Mouse (Mus musculus): ENCODE results near the gene Gm49394. TPM values are rescaled to one million over a fixed set of nuclear protein-coding genes. Genes with fewer than 3 reads are reported as not detected.

Gm49394 gene
- total RNA-seq (2015; ENCODE audit: low replicate concordance), result not detected in 2 replicates
- not detected in 2 replicates for total RNA-seq (2017; ENCODE audit: low replicate concordance)

DNA sequence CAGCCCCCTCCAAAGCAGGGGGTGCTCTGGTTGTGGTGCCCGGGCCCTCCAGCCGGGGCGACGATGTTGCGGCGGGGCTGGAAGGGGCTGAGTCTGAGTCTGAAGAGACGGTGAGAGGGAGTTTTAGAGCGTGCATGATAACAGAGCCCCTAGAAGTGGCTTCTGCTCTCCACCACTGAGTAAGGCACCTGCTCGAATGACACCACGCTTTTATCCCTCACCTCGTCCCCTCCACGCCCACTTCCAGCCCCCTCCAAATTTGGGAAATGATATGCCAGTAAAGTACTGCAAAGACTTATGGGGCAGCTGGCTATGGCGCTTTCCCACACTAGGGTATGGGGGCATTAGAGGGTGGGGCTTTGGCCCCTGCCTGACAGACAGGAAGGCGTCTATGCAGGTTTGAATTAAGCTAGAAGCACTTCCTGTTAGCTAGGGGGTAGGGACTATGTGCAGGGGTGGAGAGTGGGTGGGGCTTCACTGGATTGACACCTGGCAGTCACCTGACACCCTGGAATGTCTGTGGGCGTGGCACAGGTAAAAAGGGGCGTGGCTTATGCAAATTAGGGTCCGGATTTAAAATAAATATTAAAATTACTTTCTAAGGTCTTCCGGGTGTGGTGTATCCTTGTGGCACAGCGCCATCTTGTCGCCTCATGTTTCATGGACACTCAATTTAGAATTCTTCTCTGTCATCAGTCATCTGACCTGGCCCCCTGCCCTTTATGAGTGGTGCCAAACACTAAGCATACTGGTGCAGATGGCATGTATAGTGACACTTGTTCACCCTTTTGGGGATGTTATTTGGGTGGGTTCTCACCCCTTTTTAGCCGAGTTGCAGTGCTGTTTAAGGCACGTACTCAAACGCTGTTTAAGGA, at the start of gene Gm49394:
Gene Gm49394 (minus strand): TSS at position 192 of the 875 bp plus-strand sequence.
- no peak for ATAC-seq (replicated peaks; ENCODE audit: low FRiP score, poor library complexity, severe bottlenecking)

DNA sequence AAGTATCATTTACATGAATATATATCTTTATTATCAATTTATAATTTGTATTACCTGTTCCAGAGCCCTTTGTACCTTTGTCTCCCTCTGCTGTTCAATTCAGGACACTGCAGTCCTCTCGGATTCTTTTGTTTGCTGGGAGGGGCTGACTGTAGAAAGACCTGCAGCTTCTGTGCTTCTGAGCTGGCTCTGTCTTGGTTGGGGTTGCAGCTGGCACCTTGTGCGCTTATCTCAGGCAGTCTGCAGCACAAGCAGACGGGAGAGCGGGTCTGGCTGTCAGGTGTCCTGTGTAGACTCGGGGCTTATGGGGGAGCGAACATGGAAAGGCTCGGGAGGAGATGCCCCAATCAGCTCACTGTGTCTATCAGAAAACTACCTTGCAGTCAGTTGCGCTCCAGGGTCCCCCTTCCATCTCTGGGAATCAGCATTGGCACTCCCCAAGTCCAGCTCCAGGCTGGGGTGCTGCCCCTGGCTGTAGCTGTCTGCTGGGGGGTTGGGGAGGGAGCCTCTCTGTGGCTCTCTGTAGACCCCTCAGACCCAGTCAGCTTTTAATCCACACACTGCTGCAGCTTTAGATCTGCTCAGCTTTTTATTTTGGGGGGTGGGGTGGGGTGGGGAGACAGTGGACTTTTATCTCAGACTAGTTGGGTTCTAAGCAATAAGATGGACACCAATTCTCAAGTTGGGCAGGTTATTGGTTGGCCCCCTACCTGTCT, 45.2 kb upstream of the Gm49394 start:
- ATAC-seq (replicated peaks; ENCODE audit: low FRiP score, poor library complexity, severe bottlenecking), result no peak

DNA sequence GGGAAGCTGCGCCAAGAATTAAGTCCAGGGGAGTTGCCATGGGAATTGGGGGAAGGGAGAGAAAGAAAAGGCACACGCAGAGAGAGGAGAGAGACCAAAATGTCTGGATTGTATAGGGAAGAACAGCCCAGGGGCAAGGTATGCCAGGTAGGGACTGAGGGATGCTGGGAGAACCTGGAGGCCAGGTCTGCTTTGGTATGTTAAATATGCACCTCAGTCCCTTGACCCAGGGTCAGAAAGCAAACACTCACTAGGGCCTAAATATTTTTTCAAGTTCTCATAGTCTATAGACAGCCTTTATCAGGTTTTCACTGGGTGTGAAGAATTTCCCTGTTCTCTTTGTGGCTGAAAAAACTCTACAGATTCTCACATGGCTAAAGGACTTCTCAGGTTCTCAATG, 37.1 kb upstream of the Gm49394 start:
- no peak for ATAC-seq (replicated peaks; ENCODE audit: low FRiP score, poor library complexity, severe bottlenecking)

DNA sequence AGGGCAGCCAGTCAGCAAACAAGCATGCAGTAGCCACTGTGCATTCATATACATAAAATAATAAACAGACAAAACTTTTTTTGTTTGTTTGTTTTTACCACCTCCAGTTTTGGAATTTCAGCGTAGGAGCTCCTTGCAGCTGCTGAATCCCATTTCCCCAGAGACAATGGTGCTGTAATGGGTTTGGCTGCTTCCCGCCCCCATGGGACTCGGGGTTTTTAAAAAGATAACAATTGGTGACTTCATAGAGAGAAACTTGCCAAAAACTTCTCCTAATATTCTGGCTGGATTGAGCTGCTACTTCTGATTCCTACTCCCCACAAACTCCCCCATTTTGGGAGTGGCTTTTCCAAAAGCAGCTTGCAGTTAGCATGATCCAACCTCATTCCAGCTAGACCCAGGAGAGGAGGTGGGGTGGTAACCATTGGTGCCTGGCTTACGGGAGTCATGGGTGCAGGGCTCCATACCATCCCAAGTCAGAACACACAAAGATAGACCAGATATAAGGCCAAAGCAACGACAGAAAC, 29.7 kb upstream of the Gm49394 start:
- ATAC-seq (replicated peaks; ENCODE audit: low FRiP score, poor library complexity, severe bottlenecking), result no peak

DNA sequence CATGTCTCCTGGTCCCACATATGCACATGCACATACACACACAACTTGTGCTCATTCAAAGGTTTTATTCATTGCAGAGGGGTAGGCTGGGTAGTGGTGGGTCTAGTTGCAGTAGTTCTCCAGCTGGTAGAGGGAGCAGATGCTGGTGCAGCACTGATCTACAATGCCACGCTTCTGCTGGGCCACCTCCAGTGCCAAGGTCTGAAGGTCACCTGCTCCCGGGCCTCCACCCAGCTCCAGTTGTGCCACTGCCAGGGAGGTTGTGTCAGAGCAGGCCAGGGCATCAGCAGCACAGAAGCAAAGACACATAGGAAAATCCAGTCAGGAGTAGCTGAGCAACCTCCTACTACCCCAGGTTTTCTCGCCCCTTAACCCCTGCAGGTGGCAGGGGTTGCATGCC, 8.9 kb upstream of the Gm49394 start:
- no peak for ATAC-seq (replicated peaks; ENCODE audit: low FRiP score, poor library complexity, severe bottlenecking)

DNA sequence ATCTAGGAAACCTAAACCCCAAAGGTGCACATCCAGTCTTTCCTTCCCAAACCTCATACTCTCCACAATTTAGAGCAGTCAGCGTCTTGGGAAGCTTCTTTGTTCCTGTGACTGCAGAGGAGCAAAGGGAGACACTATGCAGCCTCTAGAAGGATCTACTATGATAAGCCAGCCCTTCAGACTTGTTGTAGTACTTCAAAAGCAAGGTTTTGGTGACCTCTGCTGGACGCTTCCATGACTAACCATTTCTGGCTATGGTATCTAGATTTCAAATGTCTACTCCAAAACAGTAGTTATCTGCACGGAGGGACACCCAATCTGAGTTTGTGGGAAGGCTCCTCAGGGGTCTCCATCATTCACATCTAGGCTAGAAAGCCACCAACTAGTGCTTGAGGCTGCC, 5.9 kb upstream of the Gm49394 start:
- no peak for ATAC-seq (replicated peaks; ENCODE audit: low FRiP score, poor library complexity, severe bottlenecking)

DNA sequence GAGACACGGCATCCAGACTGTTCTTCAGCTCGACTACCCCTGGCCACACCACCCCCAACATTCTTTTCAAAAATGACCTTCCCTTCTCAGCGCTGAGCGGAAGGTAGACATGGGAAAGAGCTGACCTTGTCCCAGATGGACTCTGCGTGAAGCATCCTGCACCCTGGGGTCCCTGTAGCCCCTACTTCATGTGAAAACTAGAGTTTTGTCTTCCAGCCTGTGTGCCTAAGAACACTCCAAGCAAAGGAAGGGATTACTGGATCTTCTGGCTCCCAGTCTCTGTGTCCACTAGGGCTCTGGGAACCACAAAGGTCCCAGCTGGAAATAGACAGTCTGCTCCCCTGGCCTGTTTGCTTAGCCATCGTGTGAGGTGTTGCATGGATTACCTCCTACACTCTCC, 5.4 kb upstream of the Gm49394 start:
- no peak for ATAC-seq (replicated peaks; ENCODE audit: low FRiP score, poor library complexity, severe bottlenecking)

DNA sequence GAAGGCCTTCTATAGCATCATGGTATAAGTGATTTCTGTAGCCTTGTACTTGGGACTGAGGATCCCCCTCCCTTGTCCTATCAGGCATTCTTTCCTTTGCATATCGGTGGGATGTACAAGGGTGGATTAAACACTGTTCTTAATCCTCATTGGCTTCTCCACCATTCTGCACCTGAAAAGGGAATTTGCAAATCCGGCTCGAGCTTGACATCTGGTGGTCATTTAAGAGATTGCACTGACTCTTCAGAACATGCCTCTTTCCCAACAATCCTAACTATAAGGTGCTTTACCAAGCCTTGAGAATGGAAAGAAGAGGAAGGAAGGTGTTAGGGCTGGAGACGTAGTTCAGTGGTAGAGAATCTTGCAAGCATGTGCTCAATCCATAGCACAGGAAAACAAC, 2.4 kb upstream of the Gm49394 start:
- ATAC-seq (replicated peaks; ENCODE audit: low FRiP score, poor library complexity, severe bottlenecking), result no peak

DNA sequence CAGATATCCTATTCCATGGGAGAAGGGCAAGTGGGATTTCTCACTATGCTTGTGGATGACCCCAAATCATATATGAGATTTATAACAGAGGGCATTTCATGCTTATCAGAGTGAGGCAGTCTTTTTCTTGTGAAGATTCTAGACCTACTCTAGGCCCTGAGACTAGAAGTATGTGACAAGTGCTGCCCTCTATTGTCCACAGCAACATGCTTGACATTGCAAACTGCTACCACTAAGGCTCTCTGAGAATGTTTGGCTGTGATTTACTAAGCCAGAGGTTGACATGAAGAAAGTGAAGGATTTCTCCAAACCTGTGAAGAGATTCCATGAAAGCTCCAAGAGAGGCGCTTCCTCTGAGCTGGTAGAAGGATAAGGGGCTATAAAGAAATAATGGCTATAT, 1.3 kb upstream of the Gm49394 start:
- ATAC-seq (replicated peaks; ENCODE audit: low FRiP score, poor library complexity, severe bottlenecking), result no peak

DNA sequence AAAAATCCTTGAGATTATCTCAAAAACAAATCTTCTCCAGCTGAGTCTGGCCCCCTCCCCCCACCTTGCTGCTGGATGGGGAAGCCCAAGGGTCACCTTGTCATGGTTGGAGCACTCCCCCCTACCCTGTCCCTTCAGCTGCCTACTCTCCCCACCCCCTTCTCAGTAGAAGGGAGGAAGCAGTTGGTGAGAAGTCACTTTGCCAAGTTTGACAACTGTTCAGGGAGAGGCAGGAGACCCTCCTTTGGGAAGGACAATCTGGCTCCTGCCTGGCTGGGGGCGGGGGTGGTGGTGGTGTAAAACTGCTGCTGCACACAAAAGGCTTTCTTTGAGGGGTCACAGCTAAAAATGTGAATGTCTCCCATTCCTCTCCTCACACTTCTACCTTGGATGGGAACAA, 1.4 kb downstream of the Gm49394 start:
- ATAC-seq (replicated peaks; ENCODE audit: low FRiP score, poor library complexity, severe bottlenecking), result no peak

DNA sequence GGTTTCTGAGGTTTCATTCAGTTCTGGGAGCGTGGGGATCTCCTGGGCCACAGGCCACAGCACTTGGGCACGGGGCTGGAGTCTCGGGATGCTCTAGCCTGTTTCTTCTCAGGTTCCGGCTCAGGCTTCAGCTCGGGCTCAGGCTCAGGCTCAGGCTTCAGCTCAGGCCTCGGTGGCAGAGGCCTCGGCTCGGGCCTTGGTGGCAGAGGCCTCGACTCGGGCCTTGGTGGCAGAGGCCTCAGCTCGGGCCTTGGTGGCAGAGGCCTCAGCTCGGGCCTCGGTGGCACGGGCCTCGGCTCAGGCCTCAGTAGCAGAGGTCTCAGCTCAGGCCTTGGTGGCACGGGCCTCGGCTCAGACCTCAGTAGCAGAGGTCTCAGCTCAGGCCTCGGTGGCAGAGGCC, 2.2 kb downstream of the Gm49394 start:
- no peak for ATAC-seq (replicated peaks; ENCODE audit: low FRiP score, poor library complexity, severe bottlenecking)

DNA sequence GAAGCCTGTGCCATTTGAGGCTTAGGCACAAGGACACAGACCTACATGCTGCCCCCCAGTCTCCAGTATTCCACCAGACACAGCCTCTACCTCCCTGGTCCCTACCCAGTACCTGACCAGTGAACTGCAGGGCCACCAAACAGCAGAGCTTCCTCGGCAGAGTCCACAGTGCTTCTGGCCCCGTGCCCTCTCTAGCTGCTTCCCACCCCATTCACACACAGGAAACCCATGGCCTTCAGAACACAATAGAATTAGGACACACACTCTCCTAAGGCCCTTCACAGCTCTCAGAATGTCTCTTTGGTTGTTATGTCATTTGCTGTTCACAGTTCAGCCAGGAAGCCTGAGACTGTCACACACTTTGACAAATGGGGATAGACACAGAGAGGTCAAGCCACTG, 3.1 kb downstream of the Gm49394 start, which contains the start of gene Igf2:
Gene Igf2 (minus strand): TSS at position 158 of the 400 bp plus-strand sequence.
- no peak for ATAC-seq (replicated peaks; ENCODE audit: low FRiP score, poor library complexity, severe bottlenecking)

DNA sequence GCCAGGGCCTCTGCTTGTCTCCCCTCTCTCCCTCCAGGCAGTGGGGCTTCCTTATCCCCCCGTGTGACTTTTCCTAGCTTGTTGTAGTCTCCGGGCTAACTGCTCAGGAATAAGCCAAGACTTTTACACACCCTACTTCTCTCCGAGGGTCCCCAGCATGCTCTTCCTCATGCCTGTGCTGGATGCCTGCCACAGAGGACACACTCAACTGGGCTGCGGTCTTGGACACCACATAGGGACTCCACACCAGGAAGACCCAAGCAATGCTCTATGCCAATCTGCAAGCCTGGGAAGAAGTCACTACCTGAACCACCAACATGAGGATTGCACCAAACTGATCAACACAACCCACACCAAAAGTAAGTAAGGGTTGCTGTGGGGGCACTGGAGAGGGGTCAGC, 3.6 kb downstream of the Gm49394 start:
- ATAC-seq (replicated peaks; ENCODE audit: low FRiP score, poor library complexity, severe bottlenecking), result no peak

DNA sequence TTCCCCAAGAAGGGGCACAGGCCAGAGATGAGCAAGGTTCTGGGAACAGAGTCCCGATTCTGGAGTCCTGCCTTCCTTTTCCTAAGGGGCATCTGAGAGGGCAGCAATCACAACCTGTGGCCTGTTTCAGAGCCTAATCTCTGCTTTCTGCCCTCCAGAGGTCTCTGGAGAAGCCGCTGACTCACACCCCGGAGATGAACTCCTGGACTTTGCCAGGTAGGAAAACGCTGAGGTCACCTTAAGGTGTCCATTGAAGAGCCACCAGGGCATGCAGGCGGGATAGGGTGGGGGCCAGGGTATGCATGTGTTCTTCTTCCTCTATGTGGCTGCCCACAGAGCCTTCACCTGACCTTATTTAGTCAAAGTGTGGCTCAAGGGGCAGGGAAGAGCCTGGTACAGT, 4.4 kb downstream of the Gm49394 start:
- ATAC-seq (replicated peaks; ENCODE audit: low FRiP score, poor library complexity, severe bottlenecking), result no peak

DNA sequence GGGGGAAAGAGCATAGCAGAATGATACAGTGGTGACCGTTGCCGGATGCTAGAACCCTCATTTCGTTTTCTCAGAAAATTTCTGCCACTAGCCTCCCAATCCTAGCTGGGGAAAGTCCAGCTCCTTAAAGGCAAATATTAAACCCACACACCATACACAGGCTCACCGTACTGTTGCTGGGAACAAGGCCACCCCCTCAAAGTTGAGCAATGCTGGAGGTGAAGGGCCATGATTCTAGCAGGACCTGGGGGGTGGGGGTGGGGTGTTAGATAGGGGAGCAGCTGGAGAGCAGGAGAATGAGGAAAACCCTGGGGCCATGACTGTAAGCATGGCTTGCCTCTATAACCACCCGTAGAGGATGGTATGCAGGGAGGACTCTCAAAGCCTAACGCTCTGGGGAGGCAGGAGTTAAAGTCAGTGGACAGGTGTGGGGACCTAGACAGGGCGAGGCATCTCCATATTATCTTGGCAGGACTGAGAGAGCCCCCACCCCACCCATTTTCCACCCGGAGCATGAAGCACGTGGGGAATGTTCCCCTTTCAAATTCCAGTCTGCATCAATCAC, 5.2 kb downstream of the Gm49394 start:
- ATAC-seq (replicated peaks; ENCODE audit: low FRiP score, poor library complexity, severe bottlenecking), result no peak

DNA sequence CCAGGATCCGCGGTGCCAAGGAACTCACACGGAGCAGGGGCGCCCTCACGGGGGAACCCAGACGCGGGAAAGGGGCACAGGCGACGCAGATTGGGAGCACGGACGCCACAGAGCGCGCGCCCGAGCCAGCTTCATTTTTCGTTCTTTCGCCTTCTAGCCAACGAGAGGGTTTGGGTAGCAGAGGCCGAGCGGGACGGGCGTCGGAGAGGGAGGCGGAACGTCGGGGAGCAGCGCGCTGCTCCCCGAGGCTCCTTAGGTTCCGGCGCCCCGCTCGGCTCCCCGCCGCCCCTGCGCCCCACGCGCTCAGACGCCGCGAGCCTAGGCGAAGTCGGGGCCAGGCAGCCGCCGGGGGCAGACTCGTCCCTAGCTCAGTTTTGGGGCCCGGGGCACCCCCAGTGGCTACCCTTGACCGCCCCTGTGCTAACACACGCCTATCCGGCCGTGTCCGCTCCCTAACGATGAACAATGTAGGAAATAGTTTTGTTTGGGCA, 5.8 kb downstream of the Gm49394 start:
- ATAC-seq (replicated peaks; ENCODE audit: low FRiP score, poor library complexity, severe bottlenecking), result no peak

DNA sequence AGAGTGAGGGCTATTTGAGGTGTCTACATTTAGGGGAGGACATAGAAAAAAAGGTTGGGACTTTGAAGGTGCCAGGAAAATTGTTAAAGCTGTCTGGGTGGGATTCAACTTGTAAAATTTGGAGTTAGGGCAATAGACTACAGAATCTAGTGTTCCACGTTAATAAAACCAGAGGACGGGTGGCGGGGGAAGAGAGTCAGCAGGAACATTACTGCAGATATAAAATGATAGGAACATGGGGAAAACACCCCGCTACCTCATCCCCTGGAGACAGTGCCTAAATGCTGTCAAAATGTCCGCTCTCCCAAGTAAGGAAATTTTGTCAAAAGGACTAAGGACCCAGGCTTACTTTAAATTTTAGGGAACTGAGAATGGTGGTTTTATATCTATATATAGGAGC, 6.6 kb downstream of the Gm49394 start:
- no peak for ATAC-seq (replicated peaks; ENCODE audit: low FRiP score, poor library complexity, severe bottlenecking)

DNA sequence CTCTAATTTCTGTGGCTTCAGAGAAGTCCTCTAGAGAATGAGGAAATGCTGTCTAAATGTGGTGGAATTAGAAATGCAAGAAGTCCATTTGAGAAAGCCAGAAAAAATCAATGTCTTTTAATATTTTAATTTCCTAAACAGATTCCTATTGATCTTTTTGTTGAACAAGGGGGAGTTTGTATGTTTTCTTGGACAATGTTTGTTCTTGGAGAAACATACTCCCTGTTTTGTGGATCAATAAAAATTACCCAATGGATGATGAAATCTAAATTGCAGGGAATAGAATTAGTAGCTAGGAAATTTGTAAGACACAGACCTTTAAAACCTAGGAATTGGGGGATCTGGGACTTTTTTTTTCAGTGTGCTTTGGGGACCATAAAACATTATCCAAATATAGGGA, 7.9 kb downstream of the Gm49394 start:
- no peak for ATAC-seq (replicated peaks; ENCODE audit: low FRiP score, poor library complexity, severe bottlenecking)

DNA sequence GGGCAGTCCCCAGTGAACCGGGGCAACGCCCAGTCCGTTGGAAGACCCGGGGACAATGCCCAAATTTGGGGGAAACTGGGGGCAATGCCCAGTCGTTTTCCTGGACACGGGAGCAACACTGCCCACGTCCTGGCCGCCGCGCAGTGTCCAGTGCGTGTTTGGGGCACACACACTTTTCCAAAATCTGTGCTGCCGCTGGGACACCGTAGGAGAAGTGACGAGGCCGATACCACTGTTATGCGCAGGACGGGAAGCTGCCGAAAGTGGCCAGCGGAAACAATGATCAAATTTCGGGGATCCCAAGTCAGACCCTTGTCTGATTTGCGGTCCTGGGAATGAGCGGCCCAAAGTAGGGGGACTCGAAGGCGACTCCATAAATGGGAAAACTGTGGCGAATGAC, 8.7 kb downstream of the Gm49394 start:
- no peak for ATAC-seq (replicated peaks; ENCODE audit: low FRiP score, poor library complexity, severe bottlenecking)

DNA sequence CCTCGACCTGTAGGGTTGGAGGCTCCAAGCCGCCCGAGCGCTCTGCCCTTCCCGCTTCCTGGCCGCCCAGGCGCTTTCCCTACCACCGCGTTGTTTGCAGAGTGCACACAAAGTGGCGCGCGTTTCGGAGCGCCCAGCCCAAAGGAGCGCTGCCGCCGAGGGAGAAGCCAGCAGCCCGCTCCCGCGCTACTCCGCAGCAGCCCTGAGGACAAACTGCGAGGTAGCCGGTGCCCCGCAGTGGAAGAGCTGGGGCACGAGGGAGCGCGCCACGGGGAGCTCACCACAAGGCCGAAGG, 9.1 kb downstream of the Gm49394 start:
- no peak for ATAC-seq (replicated peaks; ENCODE audit: low FRiP score, poor library complexity, severe bottlenecking)

Measured in erythroid progenitor cell, adult 5-6 weeks (primary cell).